Mouse (Mus musculus) olfactory bulb, adult 2 months (tissue): ENCODE results near the gene Epx. TPM values are rescaled to one million over a fixed set of nuclear protein-coding genes. Genes with fewer than 3 reads are reported as not detected.

Experiments used
- H3K27ac ChIP-seq: fragments of 200-500 bp; 2 replicates; pipeline ENCODE4 v1.5.1; 2012; ENCODE audit warnings: low read depth, low read length; ENCODE audit not compliant: insufficient read depth
- H3K4me1 ChIP-seq: fragments of 200-500 bp; 2 replicates; pipeline ENCODE4 v1.6.1; 2012; ENCODE audit warnings: low read length; ENCODE audit not compliant: control insufficient read depth, insufficient read depth
- H3K4me3 ChIP-seq: fragments of 200-500 bp; 2 replicates; pipeline ENCODE4 v1.5.1; 2012; ENCODE audit warnings: mild to moderate bottlenecking, low read depth, low read length, moderate library complexity; ENCODE audit not compliant: insufficient read depth
- CTCF ChIP-seq: fragments of 200-500 bp; IDR thresholded peaks from 2 replicates; pipeline ENCODE4 v1.5.1; 2012; ENCODE audit warnings: low read depth, mild to moderate bottlenecking, low read length, moderate library complexity; ENCODE audit not compliant: insufficient read depth
- POLR2A ChIP-seq: fragments of 200-500 bp; IDR thresholded peaks from 2 replicates; pipeline ENCODE4 v1.6.1; 2012; ENCODE audit warnings: mild to moderate bottlenecking, low read depth, low read length, moderate library complexity; ENCODE audit not compliant: insufficient read depth
- WGBS: fragments of 180-500 bp; shearing (Covaris S2); methylation state at CpG from one replicate; pipeline ENCODE4 v1.1.7; 2018; 5-methylcytosine and 5-hydroxymethylcytosine counted together
- polyA plus RNA-seq: library from polyadenylated mRNA; stranded (reverse); fragments of >200 nt; gene quantifications from 2 replicates; pipeline ENCODE4 v1.2.4, GENCODE M21; 2012; ENCODE audit warnings: low replicate concordance; ENCODE audit not compliant: missing spikeins, insufficient read depth, insufficient read length

Epx gene
- polyA plus RNA-seq, 1 experiment, result not detected

DNA sequence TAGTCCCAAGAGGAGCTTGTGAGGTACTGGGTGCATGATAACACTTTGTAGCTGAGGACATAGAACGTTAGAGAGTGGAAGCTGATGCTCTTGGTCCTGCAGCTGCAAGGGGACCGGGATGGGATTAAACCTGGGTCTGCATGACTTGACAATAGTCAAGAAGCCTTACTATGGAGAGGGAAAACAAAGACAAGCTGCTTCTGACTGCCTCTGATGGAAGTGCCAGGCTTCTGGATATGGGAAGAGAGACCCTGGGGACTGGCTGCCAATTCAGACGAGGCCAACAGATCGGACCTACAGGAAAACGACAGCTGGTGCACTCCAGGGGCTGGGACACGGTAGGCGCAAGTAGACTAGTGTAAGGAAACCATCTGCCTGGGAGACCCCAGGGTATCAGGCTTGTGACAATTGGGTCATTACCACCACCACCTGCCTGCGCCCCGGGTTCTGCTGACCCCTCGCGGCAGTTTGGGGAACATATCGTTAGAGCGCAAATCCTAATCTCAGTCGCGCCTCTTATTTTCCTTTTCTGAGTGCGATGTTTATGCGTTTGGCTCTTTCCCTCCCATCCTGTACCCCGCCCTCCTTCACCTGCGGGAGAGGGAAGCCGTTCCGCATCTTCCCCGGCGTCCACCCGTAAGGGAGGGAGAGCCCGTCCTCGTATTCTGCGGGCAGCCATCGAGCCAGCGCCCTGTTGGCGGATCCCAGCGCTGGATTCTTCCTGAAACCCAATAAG lies 58.5 kb downstream of the Epx start:
- Histone ChIP-seq H3K4me1 (peaks cover 5% of the 10 kb centered on the region; the same call in 1 of the 2 replicates), H3K27ac (no peak overlapping the region), H3K4me3 (peak overlapping the region; percentile 47)
- TF ChIP-seq POLR2A (peak; percentile 23; the same call in 1 of the 2 replicates), CTCF (peak; percentile 52)
- WGBS, result 3% methylated on average over 31 of the region's 31 CpGs

DNA sequence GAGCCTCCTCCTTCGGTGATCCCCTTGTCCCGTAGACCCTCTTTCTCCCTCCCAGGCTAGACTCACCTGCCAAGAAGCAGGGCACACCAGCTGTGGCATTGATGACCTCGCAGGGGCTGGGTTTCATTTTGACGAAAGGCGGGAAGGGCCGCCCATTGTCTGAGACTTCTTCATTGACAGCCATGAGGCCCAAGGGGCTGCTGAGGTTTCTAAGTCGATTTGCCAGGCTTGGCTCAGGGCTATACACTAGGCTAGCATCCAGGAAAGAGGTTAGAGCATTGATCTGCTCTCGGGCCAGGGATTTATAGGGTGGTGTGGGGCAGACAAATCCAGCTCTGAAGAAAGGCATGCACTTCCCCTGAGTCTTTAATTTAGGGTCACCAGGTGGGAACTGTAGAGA lies 60.5 kb downstream of the Epx start:
- 72% methylated on average over 8 of the region's 8 CpGs for WGBS
- TF ChIP-seq CTCF (no peak), POLR2A (no peak)

More for the DNA sequence above, 60.5 kb downstream of the Epx start:
- Histone ChIP-seq H3K27ac (no peak overlapping the region), H3K4me3 (no peak overlapping the region), H3K4me1 (peaks cover 10% of the 10 kb centered on the region)

Other genes starting within 250 kb of the Epx start
- not detected in 2 replicates for gene Rnf43, start 212.8 kb downstream of the Epx start, polyA plus RNA-seq
- gene Supt4a, start 138.0 kb downstream of the Epx start, polyA plus RNA-seq, result not detected in 2 replicates
- gene Tspoap1, start 115.0 kb downstream of the Epx start, polyA plus RNA-seq, result not detected in 2 replicates
- not detected in 2 replicates for gene Mpo, start 82.0 kb downstream of the Epx start, polyA plus RNA-seq
- not detected in 2 replicates for gene Lpo, start 47.2 kb downstream of the Epx start, polyA plus RNA-seq
- not detected in 2 replicates for gene Mks1, start 22.3 kb downstream of the Epx start, polyA plus RNA-seq
- gene Olfr462, start 16.7 kb upstream of the Epx start, polyA plus RNA-seq, result not detected in 2 replicates
- not detected in 2 replicates for gene Olfr463, start 21.9 kb upstream of the Epx start, polyA plus RNA-seq
- gene Olfr464, start 45.4 kb upstream of the Epx start, polyA plus RNA-seq, result not detected in 2 replicates
- 187 and 444 TPM in 2 replicates for gene Dynll2, start 112.0 kb upstream of the Epx start, polyA plus RNA-seq
- gene Srsf1, start 171.8 kb upstream of the Epx start, polyA plus RNA-seq, result 341 and 667 TPM in 2 replicates
- not detected in 2 replicates for gene Vezf1, start 192.7 kb upstream of the Epx start, polyA plus RNA-seq
- not detected in 2 replicates for gene Cuedc1, start 222.5 kb upstream of the Epx start, polyA plus RNA-seq